Mouse (Mus musculus): ENCODE results near the gene Cdhr4. TPM values are rescaled to one million over a fixed set of nuclear protein-coding genes. Genes with fewer than 3 reads are reported as not detected.

Gene Cdhr4
- polyA plus RNA-seq, 1 experiment from 2014 or later = 1.8 TPM

GRCm38 (mm10) chr9:107981684-107982605 is 10.4 kb upstream of the Cdhr4 start:
- H3K36me3 ChIP-seq (replicated peaks) = no peaks in the 10 kb centered on the region
- H3K4me1 ChIP-seq = peaks cover 23% of the 10 kb centered on the region
- no peak overlapping the region for H3K4me2 ChIP-seq
- no peak overlapping the region for H3K4me3 ChIP-seq
- peaks cover 11% of the 10 kb centered on the region for H3K27me3 ChIP-seq (replicated peaks)
- H3K9ac ChIP-seq = no peak overlapping the region
- WGBS = 55% methylated on average over 7 of the region's 7 CpGs
- no peak for ATAC-seq (replicated peaks)
- H3K9me3 ChIP-seq = no peaks in the 10 kb centered on the region
- peak overlapping the region; percentile 68 for H3K27ac ChIP-seq

- Histone ChIP-seq H3K4me1 (peaks cover 23% of the 10 kb centered on the region), H3K27me3 (replicated peaks) (peaks cover 11% of the 10 kb centered on the region), H3K4me3 (no peak within 1 kb of the TSS), H3K4me2 (peak within 1 kb of the TSS; percentile 25; the same call in 1 of the 2 replicates), H3K9me3 (no peaks in the 10 kb centered on the region), H3K27ac (peak within 1 kb of the TSS; percentile 68), H3K36me3 (replicated peaks) (no peaks in the 10 kb centered on the region), H3K9ac (no peak within 1 kb of the TSS; the same call in 1 of the 2 replicates)
- WGBS = 58% methylated on average over 14 of the region's 14 CpGs
- ATAC-seq (replicated peaks) = no peak
Measured at GRCm38 (mm10) chr9:107982681-107983346, 9.5 kb upstream of the Cdhr4 start, which contains the start of gene Gm20661. TSS of gene Gm20661 (plus strand) at chr9:107983058.

- peak overlapping the region; percentile 68 for H3K27ac ChIP-seq
- H3K27me3 ChIP-seq (replicated peaks) = peaks cover 11% of the 10 kb centered on the region
- 53% methylated on average over 4 of the region's 4 CpGs for WGBS
- peak overlapping the region; percentile 25; the same call in 1 of the 2 replicates for H3K4me2 ChIP-seq
- no peak for ATAC-seq (replicated peaks)
- H3K36me3 ChIP-seq (replicated peaks) = no peaks in the 10 kb centered on the region
- H3K9ac ChIP-seq = no peak overlapping the region
- H3K4me1 ChIP-seq = peaks cover 23% of the 10 kb centered on the region
- no peak overlapping the region for H3K4me3 ChIP-seq
- H3K9me3 ChIP-seq = no peaks in the 10 kb centered on the region
Measured at GRCm38 (mm10) chr9:107983421-107983890, 8.8 kb upstream of the Cdhr4 start.

- peaks cover 11% of the 10 kb centered on the region for H3K27me3 ChIP-seq (replicated peaks)
- H3K27ac ChIP-seq = peak overlapping the region; percentile 28; the same call in 1 of the 2 replicates
- H3K9me3 ChIP-seq = no peaks in the 10 kb centered on the region
- 76% methylated on average over 19 of the region's 19 CpGs for WGBS
- peaks cover 23% of the 10 kb centered on the region for H3K4me1 ChIP-seq
- 0 out of 2 replicates have a peak overlapping the region, but pooled peaks have one; percentile 55 for H3K9ac ChIP-seq
- peak overlapping the region; percentile 77 for H3K4me3 ChIP-seq
- ATAC-seq (replicated peaks) = no peak
- peak overlapping the region; percentile 96 for H3K4me2 ChIP-seq
- no peaks in the 10 kb centered on the region for H3K36me3 ChIP-seq (replicated peaks)
Measured at GRCm38 (mm10) chr9:107984052-107984753, 8.1 kb upstream of the Cdhr4 start.

- no peaks in the 10 kb centered on the region for H3K36me3 ChIP-seq (replicated peaks)
- ATAC-seq (replicated peaks) = no peak
- H3K27ac ChIP-seq = peak overlapping the region; percentile 28; the same call in 1 of the 2 replicates
- peaks cover 23% of the 10 kb centered on the region for H3K4me1 ChIP-seq
- peak overlapping the region; percentile 77 for H3K4me3 ChIP-seq
- H3K4me2 ChIP-seq = peak overlapping the region; percentile 96
- peak overlapping the region; percentile 55; the same call in 1 of the 2 replicates for H3K9ac ChIP-seq
- peaks cover 11% of the 10 kb centered on the region for H3K27me3 ChIP-seq (replicated peaks)
- 69% methylated on average over 9 of the region's 9 CpGs for WGBS
- no peaks in the 10 kb centered on the region for H3K9me3 ChIP-seq
Measured at GRCm38 (mm10) chr9:107984754-107985055, 7.6 kb upstream of the Cdhr4 start.

GRCm38 (mm10) chr9:107985131-107986119 is 6.9 kb upstream of the Cdhr4 start, which contains the start of gene Inka1:
TSS of gene Inka1 (minus strand) at chr9:107985879.
- H3K27me3 ChIP-seq (replicated peaks) = peaks cover 11% of the 10 kb centered on the region
- peaks cover 23% of the 10 kb centered on the region for H3K4me1 ChIP-seq
- H3K4me3 ChIP-seq = peak within 1 kb of the TSS; percentile 77
- under 1% methylated on average over 57 of the region's 58 CpGs for WGBS
- no peaks in the 10 kb centered on the region for H3K9me3 ChIP-seq
- peak within 1 kb of the TSS; percentile 41 for H3K27ac ChIP-seq
- peak; percentile 88 for ATAC-seq (replicated peaks)
- H3K36me3 ChIP-seq (replicated peaks) = no peaks in the 10 kb centered on the region
- peak within 1 kb of the TSS; percentile 55 for H3K9ac ChIP-seq
- H3K4me2 ChIP-seq = peak within 1 kb of the TSS; percentile 96

- Histone ChIP-seq H3K27me3 (replicated peaks) (peaks cover 11% of the 10 kb centered on the region), H3K9ac (no peak overlapping the region), H3K4me3 (peak overlapping the region; percentile 77), H3K4me2 (peak overlapping the region; percentile 96), H3K27ac (peak overlapping the region; percentile 41), H3K36me3 (replicated peaks) (no peaks in the 10 kb centered on the region), H3K4me1 (peaks cover 23% of the 10 kb centered on the region), H3K9me3 (no peaks in the 10 kb centered on the region)
- WGBS = 7% methylated on average over 18 of the region's 18 CpGs
- ATAC-seq (replicated peaks) = peak; percentile 75
Measured at GRCm38 (mm10) chr9:107986376-107986775, 5.9 kb upstream of the Cdhr4 start.

GRCm38 (mm10) chr9:107987950-107988349 is 4.3 kb upstream of the Cdhr4 start:
- H3K4me1 ChIP-seq = peaks cover 23% of the 10 kb centered on the region
- H3K4me2 ChIP-seq = no peak overlapping the region
- H3K36me3 ChIP-seq (replicated peaks) = no peaks in the 10 kb centered on the region
- H3K27ac ChIP-seq = no peak overlapping the region
- no peak overlapping the region for H3K4me3 ChIP-seq
- no peaks in the 10 kb centered on the region for H3K9me3 ChIP-seq
- peaks cover 11% of the 10 kb centered on the region for H3K27me3 ChIP-seq (replicated peaks)
- WGBS = 82% methylated on average over 3 of the region's 3 CpGs
- no peak for ATAC-seq (replicated peaks)
- H3K9ac ChIP-seq = no peak overlapping the region

- ATAC-seq (replicated peaks) = no peak
- no peak overlapping the region for H3K4me2 ChIP-seq
- no peak overlapping the region for H3K27ac ChIP-seq
- no peak overlapping the region for H3K9ac ChIP-seq
- H3K9me3 ChIP-seq = no peaks in the 10 kb centered on the region
- H3K4me3 ChIP-seq = no peak overlapping the region
- no peaks in the 10 kb centered on the region for H3K27me3 ChIP-seq (replicated peaks)
- WGBS = 81% methylated on average over 11 of the region's 11 CpGs
- no peaks in the 10 kb centered on the region for H3K36me3 ChIP-seq (replicated peaks)
- no peaks in the 10 kb centered on the region for H3K4me1 ChIP-seq
Measured at GRCm38 (mm10) chr9:107993013-107993412, 716 bp downstream of the Cdhr4 start.

- Histone ChIP-seq H3K4me3 (no peak overlapping the region), H3K4me2 (no peak overlapping the region), H3K27ac (no peak overlapping the region), H3K9me3 (no peaks in the 10 kb centered on the region), H3K36me3 (replicated peaks) (no peaks in the 10 kb centered on the region), H3K4me1 (no peaks in the 10 kb centered on the region), H3K27me3 (replicated peaks) (no peaks in the 10 kb centered on the region), H3K9ac (no peak overlapping the region)
- no peak for ATAC-seq (replicated peaks)
- 69% methylated on average over 2 of the region's 2 CpGs for WGBS
Measured at GRCm38 (mm10) chr9:107994464-107994863, 2.2 kb downstream of the Cdhr4 start.

GRCm38 (mm10) chr9:107995513-107995912 is 3.2 kb downstream of the Cdhr4 start:
- Histone ChIP-seq H3K36me3 (replicated peaks) (no peaks in the 10 kb centered on the region), H3K4me1 (no peaks in the 10 kb centered on the region), H3K9me3 (no peaks in the 10 kb centered on the region), H3K27me3 (replicated peaks) (no peaks in the 10 kb centered on the region), H3K27ac (no peak overlapping the region), H3K4me3 (no peak overlapping the region), H3K9ac (no peak overlapping the region), H3K4me2 (no peak overlapping the region)
- ATAC-seq (replicated peaks) = no peak
- WGBS = 93% methylated on average over 21 of the region's 21 CpGs
